Mouse (Mus musculus): ENCODE results near the gene Olfr1136.

DNA sequence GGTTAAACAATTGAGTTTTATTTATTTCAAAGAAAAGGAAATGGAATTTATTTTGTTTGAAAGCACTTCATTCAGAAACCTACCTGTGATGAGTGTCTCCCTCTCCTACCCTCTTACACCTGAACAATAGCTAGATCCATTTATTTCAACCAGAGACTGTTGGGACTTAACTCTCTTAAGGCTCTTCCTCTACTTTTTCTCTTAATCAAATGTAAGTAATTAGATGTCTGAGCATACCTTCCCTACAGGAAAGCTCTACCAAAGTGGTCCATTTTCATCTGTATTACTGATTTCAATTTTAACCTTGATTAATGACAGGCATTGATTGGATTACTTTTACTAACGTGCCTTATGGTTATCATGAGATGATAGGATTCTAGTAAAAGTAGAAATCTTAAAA is 46.1 kb upstream of the Olfr1136 start, which contains the start of gene Olfr1138:
- TF ChIP-seq CTCF (IDR thresholded peaks at IDR 0.05; ENCODE audit: low read depth) (no peak), EP300 (IDR thresholded peaks at IDR 0.05; ENCODE audit: low read depth) (no peak)

All from heart, postnatal 0 days (tissue).